Mouse (Mus musculus): ENCODE data around the gene Bglap. TPM values are rescaled to one million over a fixed set of nuclear protein-coding genes. Genes with fewer than 3 reads are reported as not detected.

Gene Bglap
- polyA plus RNA-seq, 1 experiment: not detected

DNA sequence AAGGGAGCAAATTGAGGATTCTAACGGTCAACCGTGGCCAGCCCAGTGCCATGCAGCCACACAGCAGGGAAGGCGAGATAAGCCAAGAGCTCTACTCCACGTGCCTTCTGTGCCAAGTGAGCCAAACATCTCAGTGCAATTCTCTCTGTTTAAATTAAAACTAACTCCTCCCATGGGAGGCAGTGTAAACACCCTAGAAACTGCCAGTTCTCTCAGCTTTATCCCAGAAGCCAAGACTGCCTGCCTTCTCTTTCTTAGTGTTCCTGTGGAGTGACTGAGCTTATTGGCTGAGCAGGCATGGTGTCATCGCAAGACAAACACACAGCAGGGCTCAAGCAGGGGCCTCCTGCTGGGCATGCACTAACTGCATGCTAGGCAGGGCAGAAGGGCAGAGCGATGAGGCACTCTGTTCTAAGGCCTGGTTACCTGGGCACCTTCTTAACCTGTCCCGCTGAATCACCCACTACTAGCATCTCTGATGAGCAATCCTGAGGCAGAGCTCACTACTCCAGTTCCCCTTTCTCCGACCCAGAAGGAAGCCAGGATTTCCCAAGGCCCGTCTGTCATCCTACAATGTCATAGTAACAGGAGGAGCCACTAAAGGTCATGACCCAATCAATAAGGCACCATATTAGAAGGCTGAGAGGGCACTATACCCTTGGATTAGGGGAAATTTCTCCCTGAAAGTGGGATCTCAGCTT is 37.9 kb upstream of the Bglap start:
- no peaks in the 10 kb centered on the region for H3K27me3 ChIP-seq (ENCODE audit: control insufficient read depth, insufficient read depth, low read length, poor library complexity, severe bottlenecking)
- H3K9me3 ChIP-seq (replicated peaks; ENCODE audit: control insufficient read depth, insufficient read depth, low read length, poor library complexity, severe bottlenecking): no peaks in the 10 kb centered on the region
- no peaks in the 10 kb centered on the region for H3K4me1 ChIP-seq (ENCODE audit: control insufficient read depth, insufficient read depth, low read length)
- H3K9ac ChIP-seq (ENCODE audit: low read depth, poor library complexity, severe bottlenecking): no peak overlapping the region
- H3K36me3 ChIP-seq (ENCODE audit: control insufficient read depth, insufficient read depth, low read length, poor library complexity, severe bottlenecking): no peaks in the 10 kb centered on the region
- TF ChIP-seq POLR2A (IDR thresholded peaks at IDR 0.05; ENCODE audit: insufficient read depth, low read length): no peak
- no peak for TF ChIP-seq CTCF (IDR thresholded peaks at IDR 0.05; ENCODE audit: low read depth, low read length)
- no peak for TF ChIP-seq EP300 (IDR thresholded peaks at IDR 0.05; ENCODE audit: insufficient read depth, low read depth, low read length)
- H3K4me3 ChIP-seq (ENCODE audit: low read depth, low read length): no peak overlapping the region
- no peak overlapping the region for H3K27ac ChIP-seq (ENCODE audit: insufficient read depth, low read length)

DNA sequence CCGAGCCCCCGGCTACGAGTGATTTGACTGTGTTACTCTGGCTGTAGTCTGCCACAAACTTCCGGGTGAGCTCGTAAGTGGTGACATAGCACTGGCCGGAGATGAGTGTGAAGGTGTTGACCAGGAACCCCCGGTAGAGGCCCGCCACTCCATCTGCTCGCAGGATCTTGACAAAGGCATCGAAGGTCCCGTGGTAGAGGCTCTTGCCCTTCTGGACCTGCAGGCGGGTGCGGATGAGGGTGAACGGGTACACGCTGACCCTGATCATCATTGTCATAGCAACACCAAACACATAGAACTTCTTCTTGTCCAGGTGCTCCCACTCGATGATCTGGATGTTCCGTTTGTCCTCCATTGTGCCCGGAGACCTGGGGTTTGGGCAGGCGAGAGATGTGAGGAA is 36.5 kb upstream of the Bglap start:
- Histone ChIP-seq H3K27ac (ENCODE audit: insufficient read depth, low read length) (no peak overlapping the region), H3K36me3 (ENCODE audit: control insufficient read depth, insufficient read depth, low read length, poor library complexity, severe bottlenecking) (no peaks in the 10 kb centered on the region), H3K27me3 (ENCODE audit: control insufficient read depth, insufficient read depth, low read length, poor library complexity, severe bottlenecking) (no peaks in the 10 kb centered on the region), H3K4me3 (ENCODE audit: low read depth, low read length) (no peak overlapping the region), H3K9ac (ENCODE audit: low read depth, poor library complexity, severe bottlenecking) (no peak overlapping the region), H3K4me1 (ENCODE audit: control insufficient read depth, insufficient read depth, low read length) (no peaks in the 10 kb centered on the region), H3K9me3 (replicated peaks; ENCODE audit: control insufficient read depth, insufficient read depth, low read length, poor library complexity, severe bottlenecking) (no peaks in the 10 kb centered on the region)
- no peak for TF ChIP-seq CTCF (IDR thresholded peaks at IDR 0.05; ENCODE audit: low read depth, low read length)
- TF ChIP-seq POLR2A (IDR thresholded peaks at IDR 0.05; ENCODE audit: insufficient read depth, low read length): no peak
- TF ChIP-seq EP300 (IDR thresholded peaks at IDR 0.05; ENCODE audit: insufficient read depth, low read depth, low read length): no peak

DNA sequence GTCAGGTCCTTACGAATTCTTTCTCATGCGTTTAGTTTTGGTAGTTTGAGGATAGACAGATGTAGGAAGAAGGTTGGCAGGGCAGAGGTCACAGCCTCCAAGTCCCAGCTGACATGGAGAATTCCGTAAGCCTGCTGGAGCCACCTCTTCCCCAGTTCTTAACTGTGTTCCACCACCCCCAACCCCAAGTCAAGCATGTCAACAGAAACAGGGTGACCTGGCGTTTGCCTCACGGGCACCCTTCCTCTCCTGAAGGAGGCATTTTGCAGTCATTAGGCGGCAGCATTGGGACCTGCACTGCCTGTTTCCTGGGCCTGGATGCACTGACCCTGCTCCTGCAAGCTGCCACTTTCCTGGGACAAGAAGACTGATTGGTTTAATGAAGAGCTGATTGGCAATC is 33.8 kb upstream of the Bglap start:
- TF ChIP-seq CTCF (IDR thresholded peaks at IDR 0.05; ENCODE audit: low read depth, low read length): no peak
- no peak for TF ChIP-seq EP300 (IDR thresholded peaks at IDR 0.05; ENCODE audit: insufficient read depth, low read depth, low read length)
- TF ChIP-seq POLR2A (IDR thresholded peaks at IDR 0.05; ENCODE audit: insufficient read depth, low read length): no peak
- no peaks in the 10 kb centered on the region for H3K36me3 ChIP-seq (ENCODE audit: control insufficient read depth, insufficient read depth, low read length, poor library complexity, severe bottlenecking)
- H3K4me3 ChIP-seq (ENCODE audit: low read depth, low read length): no peak overlapping the region
- H3K9me3 ChIP-seq (replicated peaks; ENCODE audit: control insufficient read depth, insufficient read depth, low read length, poor library complexity, severe bottlenecking): no peaks in the 10 kb centered on the region
- H3K27me3 ChIP-seq (ENCODE audit: control insufficient read depth, insufficient read depth, low read length, poor library complexity, severe bottlenecking): no peaks in the 10 kb centered on the region
- H3K4me1 ChIP-seq (ENCODE audit: control insufficient read depth, insufficient read depth, low read length): no peaks in the 10 kb centered on the region
- H3K9ac ChIP-seq (ENCODE audit: low read depth, poor library complexity, severe bottlenecking): no peak overlapping the region
- no peak overlapping the region for H3K27ac ChIP-seq (ENCODE audit: insufficient read depth, low read length)

DNA sequence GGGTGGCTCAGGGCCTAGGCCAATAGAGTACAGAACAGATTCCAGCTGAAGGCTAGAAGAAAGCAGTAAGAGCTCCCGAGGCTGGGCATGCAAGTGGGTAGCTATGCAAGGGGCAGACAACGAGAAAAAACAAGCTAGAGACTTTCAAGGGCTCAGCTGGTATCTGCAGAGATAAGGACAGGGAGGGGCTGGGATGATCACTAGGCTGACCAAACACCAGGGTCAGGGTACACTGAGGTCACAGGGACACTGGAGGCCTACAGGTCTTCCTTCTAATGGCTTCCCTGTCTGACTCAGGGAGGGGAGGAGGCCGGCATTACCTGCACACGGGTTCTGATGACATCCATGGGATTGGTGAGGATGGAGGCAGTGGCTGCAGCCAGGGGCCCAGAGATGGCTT is 31.4 kb upstream of the Bglap start:
- H3K27me3 ChIP-seq (ENCODE audit: control insufficient read depth, insufficient read depth, low read length, poor library complexity, severe bottlenecking): no peaks in the 10 kb centered on the region
- no peaks in the 10 kb centered on the region for H3K36me3 ChIP-seq (ENCODE audit: control insufficient read depth, insufficient read depth, low read length, poor library complexity, severe bottlenecking)
- no peak overlapping the region for H3K27ac ChIP-seq (ENCODE audit: insufficient read depth, low read length)
- peaks cover 2% of the 10 kb centered on the region for H3K4me1 ChIP-seq (ENCODE audit: control insufficient read depth, insufficient read depth, low read length)
- H3K9ac ChIP-seq (ENCODE audit: low read depth, poor library complexity, severe bottlenecking): no peak overlapping the region
- no peaks in the 10 kb centered on the region for H3K9me3 ChIP-seq (replicated peaks; ENCODE audit: control insufficient read depth, insufficient read depth, low read length, poor library complexity, severe bottlenecking)
- H3K4me3 ChIP-seq (ENCODE audit: low read depth, low read length): no peak overlapping the region
- TF ChIP-seq CTCF (IDR thresholded peaks at IDR 0.05; ENCODE audit: low read depth, low read length) (no peak), EP300 (IDR thresholded peaks at IDR 0.05; ENCODE audit: insufficient read depth, low read depth, low read length) (no peak), POLR2A (IDR thresholded peaks at IDR 0.05; ENCODE audit: insufficient read depth, low read length) (no peak)

DNA sequence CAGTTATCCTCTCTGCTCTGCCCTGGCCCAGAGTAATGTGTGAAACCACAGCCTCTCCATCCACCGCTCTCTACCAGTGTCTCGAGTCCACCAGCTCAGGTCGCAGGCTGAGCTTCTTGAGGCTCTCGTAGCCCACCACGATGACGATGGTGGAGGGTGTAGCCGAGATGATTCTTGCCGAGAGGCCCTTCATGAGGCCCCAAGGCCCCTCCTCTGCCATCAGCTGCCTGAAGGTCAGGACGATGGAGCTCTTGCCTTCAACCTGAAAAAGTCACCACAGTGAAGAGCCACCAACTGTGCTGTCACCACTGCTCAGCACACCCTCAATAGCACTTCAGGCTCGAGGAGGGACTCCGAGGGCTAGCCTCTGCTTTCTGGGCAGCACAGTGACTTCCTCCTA is 28.4 kb upstream of the Bglap start:
- no peak for TF ChIP-seq POLR2A (IDR thresholded peaks at IDR 0.05; ENCODE audit: insufficient read depth, low read length)
- TF ChIP-seq EP300 (IDR thresholded peaks at IDR 0.05; ENCODE audit: insufficient read depth, low read depth, low read length): no peak
- no peak for TF ChIP-seq CTCF (IDR thresholded peaks at IDR 0.05; ENCODE audit: low read depth, low read length)
- H3K36me3 ChIP-seq (ENCODE audit: control insufficient read depth, insufficient read depth, low read length, poor library complexity, severe bottlenecking): no peaks in the 10 kb centered on the region

DNA sequence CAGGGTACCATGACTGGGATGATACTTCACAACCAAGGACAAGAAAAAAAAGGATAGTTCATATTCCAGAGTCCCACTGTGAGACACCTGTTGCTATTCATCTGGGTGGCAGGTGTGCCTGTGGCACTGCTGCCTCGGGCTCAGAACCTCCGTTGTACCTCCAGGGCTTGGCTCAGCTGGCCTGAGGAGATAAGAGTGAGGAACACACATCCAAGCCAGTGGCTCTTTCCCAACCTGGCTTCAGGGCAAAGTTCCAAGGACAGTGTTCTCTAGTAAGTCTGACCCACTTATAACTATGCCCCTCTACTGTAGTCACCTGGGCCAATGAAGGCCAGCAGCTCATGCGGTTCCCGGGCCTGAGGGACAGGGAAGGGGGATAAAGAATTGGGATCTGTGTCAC is 27.4 kb upstream of the Bglap start:
- Histone ChIP-seq H3K4me3 (ENCODE audit: low read depth, low read length) (no peak overlapping the region), H3K36me3 (ENCODE audit: control insufficient read depth, insufficient read depth, low read length, poor library complexity, severe bottlenecking) (no peaks in the 10 kb centered on the region), H3K9ac (ENCODE audit: low read depth, poor library complexity, severe bottlenecking) (no peak overlapping the region), H3K4me1 (ENCODE audit: control insufficient read depth, insufficient read depth, low read length) (peaks cover 3% of the 10 kb centered on the region), H3K9me3 (replicated peaks; ENCODE audit: control insufficient read depth, insufficient read depth, low read length, poor library complexity, severe bottlenecking) (no peaks in the 10 kb centered on the region), H3K27me3 (ENCODE audit: control insufficient read depth, insufficient read depth, low read length, poor library complexity, severe bottlenecking) (no peaks in the 10 kb centered on the region), H3K27ac (ENCODE audit: insufficient read depth, low read length) (no peak overlapping the region)
- TF ChIP-seq POLR2A (IDR thresholded peaks at IDR 0.05; ENCODE audit: insufficient read depth, low read length) (no peak), CTCF (IDR thresholded peaks at IDR 0.05; ENCODE audit: low read depth, low read length) (no peak), EP300 (IDR thresholded peaks at IDR 0.05; ENCODE audit: insufficient read depth, low read depth, low read length) (no peak)

More for the DNA sequence above, 28.4 kb upstream of the Bglap start:
- no peaks in the 10 kb centered on the region for H3K9me3 ChIP-seq (replicated peaks; ENCODE audit: control insufficient read depth, insufficient read depth, low read length, poor library complexity, severe bottlenecking)
- H3K9ac ChIP-seq (ENCODE audit: low read depth, poor library complexity, severe bottlenecking): no peak overlapping the region
- no peak overlapping the region for H3K27ac ChIP-seq (ENCODE audit: insufficient read depth, low read length)
- no peak overlapping the region for H3K4me3 ChIP-seq (ENCODE audit: low read depth, low read length)
- H3K4me1 ChIP-seq (ENCODE audit: control insufficient read depth, insufficient read depth, low read length): peaks cover 3% of the 10 kb centered on the region
- H3K27me3 ChIP-seq (ENCODE audit: control insufficient read depth, insufficient read depth, low read length, poor library complexity, severe bottlenecking): no peaks in the 10 kb centered on the region

Measured in ES-Bruce4 (cell line).